Mouse (Mus musculus) MEL (cell line): ENCODE results near the gene Zfp697.

Experiments used
- CTCF ChIP-seq, 3 experiments: IDR thresholded peaks in 2 of 3; conservative IDR thresholded peaks in 1 of 3; 2 replicates each; pipeline ENCODE4 v1.5.1; 2011 to 2012; ENCODE audit warnings: low read length in 3 of 3, low read depth in 2 of 3, mild to moderate bottlenecking in 2 of 3, improper control_type of control experiment in 1 of 3, inconsistent platforms in 1 of 3, mixed read lengths in 1 of 3, moderate library complexity in 1 of 3; ENCODE audit not compliant: control insufficient read depth in 1 of 3, insufficient read depth in 1 of 3, poor library complexity in 1 of 3, severe bottlenecking in 1 of 3
- EP300 ChIP-seq, 2 experiments: IDR thresholded peaks; 2 replicates each; pipeline ENCODE4 v1.6.1; 2011; ENCODE audit warnings: improper control_type of control experiment in 2 of 2, low read length in 2 of 2, low read depth in 1 of 2, mild to moderate bottlenecking in 1 of 2
- GATA1 ChIP-seq: IDR thresholded peaks from 2 replicates; pipeline ENCODE4 v1.6.1; 2011; ENCODE audit warnings: low read depth, low read length, improper control_type of control experiment
- HCFC1 ChIP-seq: IDR thresholded peaks from 2 replicates; pipeline ENCODE4 v1.6.1; 2012; ENCODE audit warnings: low read depth, mild to moderate bottlenecking, inconsistent platforms, low read length, improper control_type of control experiment, moderate library complexity
- JUND ChIP-seq: IDR thresholded peaks from 2 replicates; pipeline ENCODE4 v1.6.1; 2011; ENCODE audit warnings: low read depth, mild to moderate bottlenecking, improper control_type of control experiment, low read length
- MEF2A ChIP-seq: IDR thresholded peaks from 2 replicates; pipeline ENCODE4 v1.6.1; 2014; ENCODE audit warnings: low read depth, mild to moderate bottlenecking, inconsistent platforms, low read length, improper control_type of control experiment; ENCODE audit not compliant: poor library complexity, insufficient replicate concordance, severe bottlenecking; ENCODE audit errors: extremely low read depth
- MYC ChIP-seq: IDR thresholded peaks from 2 replicates; pipeline ENCODE4 v1.6.1; 2011; ENCODE audit warnings: low read depth, mild to moderate bottlenecking, low read length, improper control_type of control experiment, moderate library complexity
- POLR2A ChIP-seq, 2 experiments: IDR thresholded peaks; 2 replicates each; pipeline ENCODE4 v1.6.1; 2011 to 2012; ENCODE audit warnings: low read length in 2 of 2, mild to moderate bottlenecking in 2 of 2, control low read depth in 1 of 2, improper control_type of control experiment in 1 of 2, low read depth in 1 of 2, moderate library complexity in 1 of 2; ENCODE audit not compliant: control insufficient read depth in 1 of 2, insufficient read depth in 1 of 2, poor library complexity in 1 of 2
- POLR2AphosphoS2 ChIP-seq: IDR thresholded peaks from 2 replicates; pipeline ENCODE4 v1.6.1; 2011; ENCODE audit warnings: low read length, improper control_type of control experiment
- TBP ChIP-seq: IDR thresholded peaks from 2 replicates; pipeline ENCODE4 v1.8.0; 2011; ENCODE audit warnings: low read depth, low read length, improper control_type of control experiment
- TCF12 ChIP-seq: IDR thresholded peaks from 2 replicates; pipeline ENCODE4 v1.6.1; 2014; ENCODE audit warnings: low read depth, mild to moderate bottlenecking, inconsistent platforms, low read length, improper control_type of control experiment, moderate library complexity
- ZKSCAN1 ChIP-seq: IDR thresholded peaks from 2 replicates; pipeline ENCODE4 v1.6.1; 2012; ENCODE audit warnings: low read depth, mild to moderate bottlenecking, inconsistent platforms, low read length, improper control_type of control experiment, moderate library complexity
- ZNF384 ChIP-seq: IDR thresholded peaks from 2 replicates; pipeline ENCODE4 v1.6.1; 2012; ENCODE audit warnings: low read depth, mild to moderate bottlenecking, inconsistent platforms, low read length, improper control_type of control experiment

DNA sequence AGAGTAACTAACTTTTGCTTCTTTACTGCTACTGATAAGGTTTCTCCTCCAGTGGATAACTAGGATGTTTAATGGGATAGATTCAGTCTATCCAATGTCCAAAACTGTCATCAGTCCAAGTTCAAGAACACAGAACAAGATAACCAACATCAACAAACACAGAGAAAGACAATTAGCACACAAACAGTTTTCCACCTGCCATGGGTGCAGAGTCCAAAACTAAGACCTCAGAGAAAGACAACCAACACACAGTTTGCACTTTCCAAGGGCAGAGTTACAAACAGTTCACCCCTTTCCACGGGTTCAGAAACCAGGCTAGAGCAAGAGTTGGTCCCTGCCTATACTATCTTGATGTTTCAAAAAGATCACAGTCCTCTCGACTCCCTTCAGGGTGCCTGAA is 404.3 kb downstream of the Zfp697 start:
- TF ChIP-seq CTCF (IDR thresholded peaks at IDR 0.05 in 2 of 3, conservative IDR thresholded peaks at IDR 0.05 in 1 of 3; ENCODE audit: control insufficient read depth in 1 of 3, insufficient read depth in 1 of 3, low read depth in 2 of 3, low read length in 3 of 3, poor library complexity in 1 of 3, severe bottlenecking in 1 of 3) (no peak), TCF12 (no peak), EP300 (IDR thresholded peaks at IDR 0.05; ENCODE audit: low read depth in 1 of 2, low read length in 2 of 2) (no peak), POLR2AphosphoS2 (no peak), HCFC1 (no peak), POLR2A (IDR thresholded peaks at IDR 0.05; ENCODE audit: control insufficient read depth in 1 of 2, insufficient read depth in 1 of 2, low read depth in 1 of 2, low read length in 2 of 2, poor library complexity in 1 of 2) (no peak), MEF2A (no peak), MYC (no peak), ZKSCAN1 (no peak), JUND (no peak), TBP (no peak), ZNF384 (no peak), GATA1 (no peak)
